Mouse (Mus musculus): Measurements from ENCODE around the gene Cacna1s. TPM values are rescaled to one million over a fixed set of nuclear protein-coding genes. Genes with fewer than 3 reads are reported as not detected.

The Cacna1s gene
- polyA plus RNA-seq (2015; fragmentation: Nextera tagmentation; extraction: Ambion mirVana) = 0.47 and 0.54 TPM in 2 replicates

DNA sequence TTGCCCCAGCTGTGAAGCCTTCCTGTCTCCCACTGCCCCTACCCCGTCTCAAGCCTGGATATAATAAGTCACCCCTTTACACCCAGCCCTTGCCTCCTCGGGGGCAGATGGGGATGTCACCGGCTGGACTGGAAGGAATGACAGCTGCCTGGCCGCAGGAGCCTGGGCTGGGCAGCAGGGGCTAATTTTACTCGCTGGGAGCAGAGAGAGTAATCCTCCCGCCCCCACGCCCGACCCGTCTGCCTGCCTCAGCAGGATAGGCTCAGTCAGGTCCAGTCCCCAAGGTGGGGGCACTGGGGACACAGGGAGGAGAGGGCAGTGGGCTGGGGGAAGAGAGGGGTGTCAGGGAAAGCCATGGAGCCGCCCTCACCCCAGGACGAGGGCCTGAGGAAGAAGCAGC is at the start of gene Cacna1s:
Gene Cacna1s, plus strand, starts transcription at position 204 of the 400 bp plus-strand sequence.
- peaks cover 27% of the 10 kb centered on the region for H3K4me1 ChIP-seq
- no peak within 1 kb of the TSS for H3K9ac ChIP-seq (replicated peaks)
- H3K9me3 ChIP-seq = no peaks in the 10 kb centered on the region
- 43% methylated on average over 11 of the region's 11 CpGs for WGBS
- no peak for ATAC-seq (replicated peaks)
- no peak within 1 kb of the TSS for H3K4me3 ChIP-seq
- no peaks in the 10 kb centered on the region for H3K36me3 ChIP-seq
- H3K27me3 ChIP-seq = peaks cover 28% of the 10 kb centered on the region
- no peak within 1 kb of the TSS for H3K4me2 ChIP-seq (replicated peaks)
- H3K27ac ChIP-seq (replicated peaks) = no peak within 1 kb of the TSS

DNA sequence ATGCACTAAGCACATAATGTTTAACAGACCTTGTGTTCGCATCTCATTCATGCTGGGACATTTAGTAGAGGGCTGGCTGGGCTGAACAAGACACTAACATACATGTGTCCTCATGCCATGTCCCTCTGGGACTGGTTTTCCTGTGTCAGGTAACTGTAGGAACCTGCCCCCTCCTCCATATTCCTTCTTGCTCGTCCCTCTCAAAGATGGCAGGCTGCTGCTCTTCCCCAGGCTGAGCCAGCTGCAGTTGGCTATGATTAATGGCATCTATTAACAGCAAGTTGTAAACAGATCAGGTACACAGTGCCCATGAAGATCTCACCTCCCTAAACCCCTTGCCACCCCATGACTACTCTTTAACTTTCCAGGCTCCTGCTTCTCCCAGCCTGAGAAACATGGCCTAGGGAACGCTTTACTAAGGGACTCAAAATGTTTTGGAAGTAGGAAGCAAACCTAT is 46.2 kb upstream of the Cacna1s start, which contains the start of gene Igfn1:
Gene Igfn1, minus strand, starts transcription at position 51 of the 457 bp plus-strand sequence.
- Histone ChIP-seq H3K4me2 (replicated peaks) (peak within 1 kb of the TSS; percentile 52; the same call in 1 of the 2 replicates), H3K9ac (replicated peaks) (no peak within 1 kb of the TSS)
- WGBS = 87% methylated on average over 3 of the region's 3 CpGs

DNA sequence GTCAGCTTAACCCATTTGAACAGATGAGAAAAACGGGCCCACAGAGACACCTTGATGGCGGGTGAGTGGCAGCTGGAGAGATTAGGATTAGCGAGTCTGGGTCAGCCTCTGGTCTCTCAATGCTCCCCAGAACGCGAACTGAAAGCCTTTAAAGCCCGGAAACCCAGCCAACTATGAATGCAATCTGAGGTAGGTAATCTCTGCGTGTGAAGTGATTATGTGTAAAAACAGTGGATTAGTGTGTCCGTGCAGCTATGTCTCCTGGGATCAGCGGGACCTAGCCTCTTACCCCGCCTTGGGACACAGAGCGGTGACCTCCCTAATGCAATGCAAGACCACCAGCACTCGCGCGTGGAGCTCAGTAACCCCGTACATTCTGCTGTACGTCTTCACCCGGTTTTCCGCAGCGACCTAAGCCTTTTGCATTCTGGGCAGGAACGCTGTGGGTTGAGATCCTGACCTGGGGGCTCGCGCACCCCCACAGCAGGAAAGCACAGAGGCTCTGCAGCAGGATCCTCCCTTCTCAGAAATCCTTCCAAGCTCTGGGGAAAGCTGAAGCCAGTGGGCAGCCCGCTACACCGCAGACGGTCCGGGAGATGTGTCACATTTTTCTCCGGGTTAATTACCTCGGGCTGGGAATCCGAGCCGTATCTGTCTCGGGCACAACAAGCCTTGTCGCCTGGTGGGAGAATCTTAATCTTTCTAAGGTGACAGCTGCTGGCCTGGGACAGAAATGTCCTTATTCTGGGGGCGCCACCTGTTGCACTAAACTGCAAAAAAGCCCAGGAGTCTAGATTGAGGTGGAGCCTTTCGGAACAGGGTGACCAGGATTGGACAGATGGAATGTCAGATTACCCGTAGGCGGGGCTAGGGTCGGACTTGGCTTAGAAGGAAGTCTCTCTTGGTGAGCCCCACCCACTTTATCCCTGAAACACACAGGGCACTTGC is 45.1 kb upstream of the Cacna1s start, which contains the start of gene Tmem9:
Gene Tmem9, plus strand, starts transcription at position 940 of the 948 bp plus-strand sequence.
- Histone ChIP-seq H3K4me2 (replicated peaks) (peak within 1 kb of the TSS; percentile 52), H3K36me3 (no peaks in the 10 kb centered on the region), H3K4me3 (peak within 1 kb of the TSS; percentile 36), H3K4me1 (peaks cover 9% of the 10 kb centered on the region), H3K27me3 (peaks cover 4% of the 10 kb centered on the region), H3K27ac (replicated peaks) (no peak within 1 kb of the TSS), H3K9ac (replicated peaks) (peak within 1 kb of the TSS; percentile 18; the same call in 1 of the 2 replicates), H3K9me3 (no peaks in the 10 kb centered on the region)
- ATAC-seq (replicated peaks) = peak; percentile 61; the same call in 1 of the 2 replicates
- 1% methylated on average over 37 of the region's 37 CpGs for WGBS

More for the DNA sequence above, 46.2 kb upstream of the Cacna1s start, which contains the start of gene Igfn1:
- Histone ChIP-seq H3K4me3 (no peak within 1 kb of the TSS), H3K9me3 (no peaks in the 10 kb centered on the region), H3K4me1 (peaks cover 9% of the 10 kb centered on the region), H3K27me3 (peaks cover 4% of the 10 kb centered on the region), H3K27ac (replicated peaks) (no peak within 1 kb of the TSS), H3K36me3 (no peaks in the 10 kb centered on the region)
- ATAC-seq (replicated peaks) = no peak

DNA sequence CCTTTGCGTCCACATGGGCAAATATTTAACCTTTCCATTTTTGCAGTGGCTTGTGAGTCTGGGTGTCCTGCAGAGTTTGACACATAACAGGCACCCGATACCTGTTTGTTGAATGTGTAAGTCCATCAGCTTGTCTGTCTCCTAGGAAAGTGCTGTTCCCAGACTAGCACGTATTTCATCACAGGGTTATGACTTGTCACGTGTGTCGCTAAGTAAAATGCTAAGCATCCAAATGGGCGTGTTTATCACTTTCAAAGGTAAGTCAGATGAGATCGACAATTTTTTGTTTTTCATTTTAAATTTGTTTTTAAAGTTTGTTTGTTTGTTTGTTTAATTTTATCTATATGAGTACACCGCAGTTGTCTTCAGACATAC is 44.4 kb upstream of the Cacna1s start:
- H3K4me2 ChIP-seq (replicated peaks) = peak overlapping the region; percentile 52
- no peak overlapping the region for H3K27ac ChIP-seq (replicated peaks)
- H3K4me1 ChIP-seq = peaks cover 9% of the 10 kb centered on the region
- H3K27me3 ChIP-seq = peaks cover 4% of the 10 kb centered on the region
- no peaks in the 10 kb centered on the region for H3K9me3 ChIP-seq
- no peak overlapping the region for H3K9ac ChIP-seq (replicated peaks)
- 27% methylated on average over 8 of the region's 8 CpGs for WGBS
- no peaks in the 10 kb centered on the region for H3K36me3 ChIP-seq
- peak overlapping the region; percentile 36; the same call in 1 of the 2 replicates for H3K4me3 ChIP-seq
- ATAC-seq (replicated peaks) = no peak

- Histone ChIP-seq H3K4me2 (replicated peaks) (no peak overlapping the region), H3K4me1 (peaks cover 9% of the 10 kb centered on the region), H3K9me3 (no peaks in the 10 kb centered on the region), H3K27ac (replicated peaks) (no peak overlapping the region), H3K36me3 (no peaks in the 10 kb centered on the region), H3K4me3 (no peak overlapping the region), H3K9ac (replicated peaks) (no peak overlapping the region), H3K27me3 (peaks cover 4% of the 10 kb centered on the region)
- ATAC-seq (replicated peaks) = no peak
- WGBS = 89% methylated on average over 4 of the region's 4 CpGs
These were observed 42.3 kb upstream of the Cacna1s start for GRCm38 (mm10) chr1:136010247-136010646.

GRCm38 (mm10) chr1:136013513-136013912 is 39.0 kb upstream of the Cacna1s start:
- peaks cover 8% of the 10 kb centered on the region for H3K4me1 ChIP-seq
- ATAC-seq (replicated peaks) = no peak
- no peaks in the 10 kb centered on the region for H3K9me3 ChIP-seq
- no peak overlapping the region for H3K9ac ChIP-seq (replicated peaks)
- no peak overlapping the region for H3K4me2 ChIP-seq (replicated peaks)
- H3K4me3 ChIP-seq = no peak overlapping the region
- 84% methylated on average over 4 of the region's 4 CpGs for WGBS
- no peaks in the 10 kb centered on the region for H3K36me3 ChIP-seq
- H3K27me3 ChIP-seq = no peaks in the 10 kb centered on the region
- no peak overlapping the region for H3K27ac ChIP-seq (replicated peaks)

DNA sequence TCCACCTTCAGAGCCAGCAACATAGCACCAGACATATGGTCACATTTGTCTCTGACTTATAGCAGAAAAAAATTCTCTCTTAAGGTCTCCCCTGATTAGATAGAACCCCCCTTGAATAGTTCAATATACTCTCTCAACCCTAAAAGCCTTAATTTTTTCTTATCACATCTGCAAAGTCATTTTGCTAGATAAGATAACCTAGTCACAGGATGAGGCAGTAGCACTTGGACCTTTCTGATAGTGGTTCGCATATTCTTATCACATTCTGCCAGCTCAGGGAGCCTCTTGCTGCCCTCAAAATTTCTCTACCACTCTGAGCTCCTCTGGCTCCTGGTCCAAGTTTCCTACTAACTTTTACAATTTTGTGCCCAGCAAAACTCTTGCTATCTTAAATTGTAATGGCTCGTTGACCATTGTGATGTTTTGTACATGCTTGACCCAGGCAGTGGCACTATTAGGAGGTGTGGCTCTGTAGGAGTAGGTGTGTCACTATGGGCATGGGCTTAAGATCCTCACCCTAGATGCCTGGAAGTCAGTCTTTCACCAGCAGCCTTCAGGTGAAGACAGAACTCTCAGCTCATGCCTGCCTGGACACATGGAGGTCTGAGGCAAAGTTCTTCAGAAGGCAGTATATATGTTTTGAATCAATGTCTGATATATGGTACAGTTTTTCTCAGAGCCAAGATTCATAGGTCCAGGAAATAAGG is 37.6 kb upstream of the Cacna1s start:
- Histone ChIP-seq H3K9ac (replicated peaks) (no peak overlapping the region), H3K9me3 (no peaks in the 10 kb centered on the region), H3K36me3 (no peaks in the 10 kb centered on the region), H3K27me3 (no peaks in the 10 kb centered on the region), H3K4me3 (no peak overlapping the region), H3K27ac (replicated peaks) (no peak overlapping the region), H3K4me2 (replicated peaks) (no peak overlapping the region), H3K4me1 (peaks cover 21% of the 10 kb centered on the region)
- ATAC-seq (replicated peaks) = no peak
- 82% methylated on average over 2 of the region's 2 CpGs for WGBS

DNA sequence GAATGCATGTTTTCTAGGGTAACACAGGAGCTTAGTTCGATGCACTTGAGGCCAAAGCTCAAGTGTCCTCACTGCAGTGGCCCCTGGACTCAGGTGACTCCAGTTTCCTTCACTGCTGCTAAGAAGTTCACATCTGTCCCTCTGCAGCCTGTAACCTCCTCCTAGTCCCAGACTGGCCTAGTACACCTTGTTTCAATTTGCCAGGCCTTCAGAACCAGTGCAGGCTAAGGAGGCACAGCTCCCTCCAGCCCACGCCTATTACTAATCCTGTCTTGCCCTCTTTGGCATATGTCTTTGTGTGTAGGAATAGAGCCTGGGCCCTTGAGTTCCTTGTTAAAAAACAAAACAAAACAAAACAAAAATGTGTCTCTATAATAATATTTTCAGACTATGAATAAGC is 35.2 kb upstream of the Cacna1s start:
- Histone ChIP-seq H3K4me3 (no peak overlapping the region), H3K36me3 (peaks cover 12% of the 10 kb centered on the region), H3K4me2 (replicated peaks) (peak overlapping the region; percentile 23), H3K4me1 (peaks cover 21% of the 10 kb centered on the region), H3K9ac (replicated peaks) (0 out of 2 replicates have a peak overlapping the region, but pooled peaks have one; percentile 8), H3K27me3 (no peaks in the 10 kb centered on the region), H3K27ac (replicated peaks) (peak overlapping the region; percentile 62), H3K9me3 (no peaks in the 10 kb centered on the region)
- ATAC-seq (replicated peaks) = peak; percentile 47
- 82% methylated on average over 2 of the region's 2 CpGs for WGBS

GRCm38 (mm10) chr1:136017907-136018313 is 34.6 kb upstream of the Cacna1s start:
- peaks cover 21% of the 10 kb centered on the region for H3K4me1 ChIP-seq
- 0% methylated on average over 22 of the region's 22 CpGs for WGBS
- H3K9ac ChIP-seq (replicated peaks) = peak overlapping the region; percentile 85
- H3K36me3 ChIP-seq = peaks cover 17% of the 10 kb centered on the region
- peak overlapping the region; percentile 75 for H3K4me2 ChIP-seq (replicated peaks)
- no peaks in the 10 kb centered on the region for H3K9me3 ChIP-seq
- peak overlapping the region; percentile 76 for H3K4me3 ChIP-seq
- H3K27me3 ChIP-seq = no peaks in the 10 kb centered on the region
- ATAC-seq (replicated peaks) = peak; percentile 100
- H3K27ac ChIP-seq (replicated peaks) = peak overlapping the region; percentile 74

DNA sequence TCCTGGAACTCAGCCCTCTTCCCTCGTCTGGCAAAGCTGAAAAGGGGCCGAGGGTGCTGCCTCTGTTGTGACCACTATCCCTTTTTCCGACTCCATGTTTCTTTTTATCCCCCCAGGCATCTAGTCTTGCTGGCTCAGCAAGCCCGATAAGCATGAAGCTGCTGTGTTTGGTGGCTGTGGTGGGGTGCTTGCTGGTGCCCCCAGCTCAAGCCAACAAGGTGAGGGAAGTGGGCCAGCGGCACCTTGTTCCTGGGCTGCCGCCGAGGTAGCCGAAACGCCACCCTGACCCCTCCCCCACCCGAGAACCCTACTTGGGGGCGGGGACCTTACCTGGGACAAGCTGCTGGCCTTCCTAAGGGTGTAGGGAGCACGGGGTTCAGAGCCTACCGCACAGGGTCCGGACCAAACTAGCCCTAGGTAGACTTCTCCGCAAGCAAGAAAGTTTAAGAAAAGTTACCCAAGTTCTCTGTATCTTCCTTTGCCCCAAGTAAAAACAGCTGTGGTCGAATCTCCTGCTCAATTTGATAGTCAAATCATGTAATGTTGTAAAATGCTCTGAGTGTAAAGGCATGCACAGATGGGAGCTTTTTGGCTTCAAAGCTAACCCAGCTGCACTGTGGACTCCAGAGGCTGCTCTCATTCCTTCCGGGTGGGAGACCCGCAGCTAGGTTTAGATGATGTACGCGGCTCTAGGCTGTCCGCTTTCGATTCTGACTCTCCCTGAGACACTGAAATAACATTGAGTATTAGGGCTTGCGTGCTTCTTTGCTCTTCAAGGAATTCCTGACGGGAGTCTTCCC is 34.0 kb upstream of the Cacna1s start:
- WGBS = 4% methylated on average over 24 of the region's 24 CpGs
- no peaks in the 10 kb centered on the region for H3K27me3 ChIP-seq
- H3K9me3 ChIP-seq = no peaks in the 10 kb centered on the region
- H3K9ac ChIP-seq (replicated peaks) = peak overlapping the region; percentile 85
- ATAC-seq (replicated peaks) = peak; percentile 38
- peak overlapping the region; percentile 76 for H3K4me3 ChIP-seq
- H3K27ac ChIP-seq (replicated peaks) = peak overlapping the region; percentile 74
- peaks cover 24% of the 10 kb centered on the region for H3K36me3 ChIP-seq
- H3K4me2 ChIP-seq (replicated peaks) = peak overlapping the region; percentile 75
- peaks cover 21% of the 10 kb centered on the region for H3K4me1 ChIP-seq

- ATAC-seq (replicated peaks) = no peak
- H3K36me3 ChIP-seq = peaks cover 73% of the 10 kb centered on the region
- no peak overlapping the region for H3K27ac ChIP-seq (replicated peaks)
These were observed 22.3 kb upstream of the Cacna1s start for GRCm38 (mm10) chr1:136030201-136030600.

More at GRCm38 (mm10) chr1:136030201-136030600, 22.3 kb upstream of the Cacna1s start:
- no peak overlapping the region for H3K4me3 ChIP-seq
- 33% methylated on average over 7 of the region's 7 CpGs for WGBS
- no peaks in the 10 kb centered on the region for H3K27me3 ChIP-seq
- H3K9me3 ChIP-seq = no peaks in the 10 kb centered on the region
- H3K4me2 ChIP-seq (replicated peaks) = no peak overlapping the region
- H3K9ac ChIP-seq (replicated peaks) = no peak overlapping the region
- peaks cover 7% of the 10 kb centered on the region; the same call in 1 of the 2 replicates for H3K4me1 ChIP-seq
